Mouse (Mus musculus) left cerebral cortex, adult 11 months (tissue): ENCODE measurements around the gene Scd2.
"Not testable (repeated sequence)": the region's sequence is repeated elsewhere in the genome, so short reads cannot be mapped to it uniquely, and the experiment has no call there.

ENCODE experiments used
- DNase-seq: peaks from one replicate; pipeline ENCODE4 v3.0.0; 2022; ENCODE audit warnings: low spot score

Scd2 gene

GRCm38 (mm10) chr19:44312007-44312360, 18.5 kb downstream of the Scd2 start:
- no peak for DNase-seq

GRCm38 (mm10) chr19:44313066-44313465, 19.6 kb downstream of the Scd2 start:
- DNase-seq, result no peak

- no peak for DNase-seq
Measured at GRCm38 (mm10) chr19:44314327-44314759, 20.9 kb downstream of the Scd2 start.

GRCm38 (mm10) chr19:44314871-44315414, 21.5 kb downstream of the Scd2 start:
- no peak for DNase-seq

- no peak for DNase-seq
Measured at GRCm38 (mm10) chr19:44316752-44317315, 23.4 kb downstream of the Scd2 start.

GRCm38 (mm10) chr19:44317391-44317790, 23.9 kb downstream of the Scd2 start:
- no peak for DNase-seq

GRCm38 (mm10) chr19:44318545-44318944, 25.1 kb downstream of the Scd2 start:
- no peak for DNase-seq

- no peak for DNase-seq
Measured at GRCm38 (mm10) chr19:44320316-44320715, 26.8 kb downstream of the Scd2 start.

GRCm38 (mm10) chr19:44321201-44321600, 27.7 kb downstream of the Scd2 start:
- no peak for DNase-seq

- no peak for DNase-seq
Measured at GRCm38 (mm10) chr19:44321631-44322030, 28.2 kb downstream of the Scd2 start.

- no peak for DNase-seq
Measured at GRCm38 (mm10) chr19:44329566-44329965, 36.1 kb downstream of the Scd2 start.

GRCm38 (mm10) chr19:44331128-44331527, 37.7 kb downstream of the Scd2 start:
- not testable (repeated sequence) for DNase-seq

- DNase-seq, result no peak
Measured at GRCm38 (mm10) chr19:44331911-44332310, 38.4 kb downstream of the Scd2 start.

- no peak for DNase-seq
Measured at GRCm38 (mm10) chr19:44332326-44332725, 38.9 kb downstream of the Scd2 start.

GRCm38 (mm10) chr19:44332833-44333623, 39.6 kb downstream of the Scd2 start, which contains the start of gene Scd4:
Gene Scd4, plus strand, starts transcription at chr19:44333092.
- no peak for DNase-seq

- DNase-seq, result no peak
Measured at GRCm38 (mm10) chr19:44333991-44334390, 40.5 kb downstream of the Scd2 start.

- DNase-seq, result no peak
Measured at GRCm38 (mm10) chr19:44335876-44336662, 42.6 kb downstream of the Scd2 start.

- no peak for DNase-seq
Measured at GRCm38 (mm10) chr19:44349689-44350088, 56.2 kb downstream of the Scd2 start.

- no peak for DNase-seq
Measured at GRCm38 (mm10) chr19:44351756-44352155, 58.3 kb downstream of the Scd2 start.
